8 mouse cellular contexts compared by ENCODE assay signal in genomic region chr11:59847131-59847530, GRCm38 (mm10). TPM values are rescaled to one million over a fixed set of nuclear protein-coding genes. Genes with fewer than 3 reads are reported as not detected.
DNase-seq lines count a peak whose midpoint lies in the region; ATAC-seq lines count a peak whose summit lies in the region.

No protein-coding gene starts in this region.

- H3K27ac ChIP-seq in heart, embryonic 12.5 days (ENCODE audit: poor library complexity, severe bottlenecking) = no peak overlapping the region

- H3K4me1 ChIP-seq in heart, embryonic 12.5 days (replicated peaks) = peaks cover 16% of the 10 kb centered on the region

- H3K4me3 ChIP-seq in heart, embryonic 12.5 days = peak overlapping the region; percentile 22; the same call in 1 of the 2 replicates

- H3K9me3 ChIP-seq in heart, embryonic 12.5 days (replicated peaks) = no peaks in the 10 kb centered on the region

- H3K9ac ChIP-seq in heart, embryonic 12.5 days = no peak overlapping the region

- 23% methylated on average over 2 of the region's 2 CpGs for WGBS in heart, embryonic 12.5 days

- DNase-seq in adrenal gland, adult (ENCODE audit: inconsistent age in 2 of 2, low spot score in 1 of 2) = peak; percentile 42 to 73
- no peak for DNase-seq in adrenal gland, adult 8-10 months
- DNase-seq in R1 (ENCODE audit: low read depth, low spot score) = peak; percentile 95
- DNase-seq in embryo, embryonic 10.5 days (ENCODE audit: low spot score) = peak; percentile 76
- DNase-seq in kidney, postnatal 36 days = peak; percentile 48 to 70
- DNase-seq in spleen, postnatal 36 days (ENCODE audit: low spot score in 2 of 2) = peak; percentile 42 to 55

- peaks cover 12% of the 10 kb centered on the region; the same call in 1 of the 2 replicates for H3K36me3 ChIP-seq in heart, embryonic 12.5 days

- H3K27me3 ChIP-seq in heart, embryonic 12.5 days (replicated peaks) = no peaks in the 10 kb centered on the region

- no peak overlapping the region for H3K4me2 ChIP-seq in heart, embryonic 12.5 days

- ATAC-seq in heart, embryonic 12.5 days (ENCODE audit: insufficient number of reproducible peaks, low FRiP score) = no peak
- peak; percentile 94 for ATAC-seq in megakaryocyte progenitor cell, adult 5-6 weeks (replicated peaks; ENCODE audit: poor library complexity)

RNA-seq across cellular contexts. Expression of gene Cops3, which starts 7.5 kb away (rescaled TPM):
- total RNA-seq in adrenal gland, adult 8-10 months (2022) = 100 to 1,000 TPM in 2 of 4 experiments, 10 to 100 TPM in 2; 96.1 to 110 (median 102) TPM
- polyA plus RNA-seq in heart, embryonic 12.5 days (2016; fragmentation: Nextera tagmentation; extraction: Ambion mirVana) = 158 and 163 TPM in 2 replicates
- total RNA-seq in megakaryocyte progenitor cell, adult 5-6 weeks (2015) = 222 and 236 TPM in 2 replicates
- total RNA-seq in megakaryocyte progenitor cell, adult 5-6 weeks (2017) = 201 and 214 TPM in 2 replicates

RNA-seq across cellular contexts. Expression of gene Nt5m, which starts 7.9 kb away (rescaled TPM):
- total RNA-seq in adrenal gland, adult 8-10 months (2022) = 10 to 100 TPM; 26.2 to 34.5 (median 32.1) TPM
- 35.7 and 36.2 TPM in 2 replicates for polyA plus RNA-seq in heart, embryonic 12.5 days (2016; fragmentation: Nextera tagmentation; extraction: Ambion mirVana)
- total RNA-seq in megakaryocyte progenitor cell, adult 5-6 weeks (2015) = 12.4 and 18.8 TPM in 2 replicates
- total RNA-seq in megakaryocyte progenitor cell, adult 5-6 weeks (2017) = 15.1 and 15.7 TPM in 2 replicates

RNA-seq across cellular contexts. Expression of gene Flcn, which starts 37.3 kb away (rescaled TPM):
- 10 to 100 TPM; 49.9 to 61.3 (median 57.3) TPM for total RNA-seq in adrenal gland, adult 8-10 months (2022)
- 25.1 and 26.5 TPM in 2 replicates for polyA plus RNA-seq in heart, embryonic 12.5 days (2016; fragmentation: Nextera tagmentation; extraction: Ambion mirVana)
- total RNA-seq in megakaryocyte progenitor cell, adult 5-6 weeks (2015) = 11.1 and 15.6 TPM in 2 replicates
- total RNA-seq in megakaryocyte progenitor cell, adult 5-6 weeks (2017) = 15.8 and 18.4 TPM in 2 replicates

RNA-seq across cellular contexts. Expression of gene Pld6, which starts 59.7 kb away (rescaled TPM):
- 1 to 10 TPM in 3 of 4 experiments, under 1 TPM in 1; 0.81 to 2.4 (median 1.6) TPM for total RNA-seq in adrenal gland, adult 8-10 months (2022)
- polyA plus RNA-seq in heart, embryonic 12.5 days (2016; fragmentation: Nextera tagmentation; extraction: Ambion mirVana) = 3.9 and 4.6 TPM in 2 replicates
- 0.37 and 1.1 TPM in 2 replicates for total RNA-seq in megakaryocyte progenitor cell, adult 5-6 weeks (2015)
- total RNA-seq in megakaryocyte progenitor cell, adult 5-6 weeks (2017) = 0.91 and 1.3 TPM in 2 replicates
